Mouse (Mus musculus) monocyte, adult 5-6 weeks (primary cell): ENCODE data around the gene Pth2. TPM values are rescaled to one million over a fixed set of nuclear protein-coding genes. Genes with fewer than 3 reads are reported as not detected.
A peak's percentile ranks its signal among the peaks of the same experiment; 100 is the strongest.

Experiments
- ATAC-seq: fragments of 153-309, 156-312 bp; replicated peaks from 2 replicates; pipeline ENCODE4 v1.8.0; 2017; ENCODE audit warnings: mild to moderate bottlenecking; ENCODE audit not compliant: low TSS enrichment, insufficient number of reproducible peaks, severe bottlenecking, poor library complexity, low FRiP score
- total RNA-seq: library from RNA; stranded (forward); fragments of 200-1000, 200-491, 200-594 nt; gene quantifications from 3 replicates; pipeline ENCODE4 v1.2.3, GENCODE M21; 2017

The Pth2 gene
- total RNA-seq, 1 experiment from 2014 or later = not detected

GRCm38 (mm10) chr7:45191803-45192363 is 11.1 kb downstream of the Pth2 start:
- no peak for ATAC-seq

- ATAC-seq = no peak
Measured at GRCm38 (mm10) chr7:45192585-45193310, 12.0 kb downstream of the Pth2 start.

GRCm38 (mm10) chr7:45193406-45193805 is 12.6 kb downstream of the Pth2 start:
- ATAC-seq = no peak

- ATAC-seq = no peak
Measured at GRCm38 (mm10) chr7:45193871-45194785, 13.3 kb downstream of the Pth2 start.

- no peak for ATAC-seq
Measured at GRCm38 (mm10) chr7:45195341-45196175, 14.8 kb downstream of the Pth2 start.

GRCm38 (mm10) chr7:45196176-45196535 is 15.4 kb downstream of the Pth2 start:
- ATAC-seq = no peak

- ATAC-seq = no peak
Measured at GRCm38 (mm10) chr7:45196994-45197393, 16.2 kb downstream of the Pth2 start.

- peak; percentile 60; the same call in 1 of the 2 replicates for ATAC-seq
Measured at GRCm38 (mm10) chr7:45198435-45198834, 17.6 kb downstream of the Pth2 start.

GRCm38 (mm10) chr7:45198961-45199360 is 18.2 kb downstream of the Pth2 start:
- no peak for ATAC-seq

- ATAC-seq = no peak
Measured at GRCm38 (mm10) chr7:45202654-45203053, 21.9 kb downstream of the Pth2 start.

- ATAC-seq = peak; percentile 82
Measured at GRCm38 (mm10) chr7:45204380-45205143, 23.8 kb downstream of the Pth2 start, which contains the start of gene Ccdc155. Ccdc155 (minus strand) TSS chr7:45204892.

GRCm38 (mm10) chr7:45208260-45208659 is 27.5 kb downstream of the Pth2 start:
- ATAC-seq = no peak

- no peak for ATAC-seq
Measured at GRCm38 (mm10) chr7:45211070-45211469, 30.3 kb downstream of the Pth2 start.

GRCm38 (mm10) chr7:45211851-45212251 is 31.1 kb downstream of the Pth2 start, which contains the start of gene Dkkl1:
Dkkl1 (minus strand) TSS chr7:45212147.
- peak; percentile 64 for ATAC-seq

- ATAC-seq = no peak
Measured at GRCm38 (mm10) chr7:45212356-45212755, 31.6 kb downstream of the Pth2 start.

- no peak for ATAC-seq
Measured at GRCm38 (mm10) chr7:45213708-45214107, 32.9 kb downstream of the Pth2 start.

GRCm38 (mm10) chr7:45215673-45216441 is 35.1 kb downstream of the Pth2 start, which contains the start of gene Tead2:
Tead2 (plus strand) TSS chr7:45215753.
- no peak for ATAC-seq
